Mouse (Mus musculus) E14TG2a.4 (cell line): ENCODE data around the gene Mars2.
A peak's percentile ranks its signal among the peaks of the same experiment; 100 is the strongest.

ENCODE experiments used
- H3K27me3 ChIP-seq: 2 replicates; pipeline ENCODE4 v1.6.1; 2014; ENCODE audit warnings: low read length, control low read depth; ENCODE audit not compliant: insufficient read depth
- H3K36me3 ChIP-seq: 2 replicates; pipeline ENCODE4 v1.6.1; 2014; ENCODE audit warnings: low read length, control low read depth; ENCODE audit not compliant: insufficient read depth
- H3K4me1 ChIP-seq: replicated peaks from 2 replicates; pipeline ENCODE4 v1.6.1; 2014; ENCODE audit warnings: low read depth, low read length, control low read depth
- H3K4me3 ChIP-seq: replicated peaks from 2 replicates; pipeline ENCODE4 v1.5.1; 2014; ENCODE audit warnings: mild to moderate bottlenecking, low read length
- H3K9me3 ChIP-seq: 2 replicates; pipeline ENCODE4 v1.6.1; 2014; ENCODE audit warnings: low read length, control low read depth
- CTCF ChIP-seq: conservative IDR thresholded peaks from 2 replicates; pipeline ENCODE4 v1.5.1; 2014; ENCODE audit warnings: low read length
- NANOG ChIP-seq: IDR thresholded peaks from 2 replicates; pipeline ENCODE4 v1.6.1; 2014; ENCODE audit warnings: borderline replicate concordance, low read length, mixed read lengths

The Mars2 gene

GRCm38 (mm10) chr1:55279081-55279480, 42.1 kb downstream of the Mars2 start:
- H3K4me1 ChIP-seq = peaks cover 14% of the 10 kb centered on the region
- H3K36me3 ChIP-seq = no peaks in the 10 kb centered on the region
- no peaks in the 10 kb centered on the region for H3K27me3 ChIP-seq
- no peak overlapping the region for H3K4me3 ChIP-seq
- H3K9me3 ChIP-seq = no peaks in the 10 kb centered on the region
- TF ChIP-seq CTCF (no peak), NANOG (peak; percentile 5; the same call in 1 of the 2 replicates)
